Mouse (Mus musculus): ENCODE results near the gene Ccdc190.

- TF ChIP-seq TAL1 (conservative IDR thresholded peaks at IDR 0.05; ENCODE audit: low read depth, low read length): no peak
- no peak for TF ChIP-seq CTCF (IDR thresholded peaks at IDR 0.05; ENCODE audit: low read depth, low read length)
- no peak for TF ChIP-seq GATA2 (IDR thresholded peaks at IDR 0.05; ENCODE audit: borderline replicate concordance, low read depth, low read length)
- no peak for TF ChIP-seq POLR2AphosphoS5 (IDR thresholded peaks at IDR 0.05; ENCODE audit: insufficient replicate concordance, low read depth, low read length)
- TF ChIP-seq GATA1 (IDR thresholded peaks at IDR 0.05; ENCODE audit: borderline replicate concordance, low read length): no peak
Observed at GRCm38 (mm10) chr1:169900771-169901336, 27.6 kb upstream of the Ccdc190 start.
